Comparison of ENCODE assay signal across 10 mouse cellular contexts in genomic region chr8:77440324-77440880, GRCm38 (mm10).
DNase-seq lines count a peak whose midpoint lies in the region; ATAC-seq and TF ChIP-seq lines count a peak whose summit lies in the region.
"Had no signal": no experiment of that assay in that cellular context is flagged by ENCODE, and none has a peak within 500 bp of the region (broad histone marks: within the 10 kb centered on the region; RNA-seq: fewer than 3 reads in every experiment).

No protein-coding gene starts in this region.

- H3K9me3 ChIP-seq in kidney, embryonic 16.5 days (ENCODE audit: low read length): no peaks in the 10 kb centered on the region
- H3K9me3 ChIP-seq: forebrain, embryonic 13.5 days had no signal

- H3K27ac ChIP-seq in kidney, embryonic 16.5 days (ENCODE audit: low read length): no peak overlapping the region
- no peak overlapping the region for H3K27ac ChIP-seq in bone marrow, adult 2 months (ENCODE audit: control insufficient read depth, insufficient read depth, low read depth, low read length, poor library complexity)
- H3K27ac ChIP-seq in small intestine, adult 2 months (ENCODE audit: insufficient read depth, low read depth, low read length): no peak overlapping the region
- H3K27ac ChIP-seq: forebrain, embryonic 13.5 days had no signal

- 0 out of 2 replicates have a peak, but pooled peaks cover 3% of the 10 kb centered on the region for H3K36me3 ChIP-seq in kidney, embryonic 16.5 days (ENCODE audit: insufficient read depth, low read length)
- no peaks in the 10 kb centered on the region for H3K36me3 ChIP-seq in small intestine, adult 2 months (ENCODE audit: control insufficient read depth, insufficient read depth, low read length)

- ATAC-seq in kidney, embryonic 16.5 days (ENCODE audit: low FRiP score, low TSS enrichment): no peak
- ATAC-seq: forebrain, embryonic 13.5 days had no signal

- no peak for TF ChIP-seq POLR2A in bone marrow, adult 2 months (IDR thresholded peaks at IDR 0.05; ENCODE audit: borderline replicate concordance, control insufficient read depth, low read depth, low read length)
- no peak for TF ChIP-seq POLR2A in small intestine, adult 2 months (IDR thresholded peaks at IDR 0.05; ENCODE audit: low read depth, low read length)

- TF ChIP-seq CTCF in bone marrow, adult 2 months (IDR thresholded peaks at IDR 0.05; ENCODE audit: control insufficient read depth, insufficient read depth, low read length): peak; percentile 24; the same call in 1 of the 2 replicates
- TF ChIP-seq CTCF in small intestine, adult 2 months (IDR thresholded peaks at IDR 0.05; ENCODE audit: extremely low read depth, insufficient read length, insufficient replicate concordance, low read depth, low read length): peak; percentile 22; the same call in 1 of the 2 replicates

- no peak overlapping the region for H3K4me2 ChIP-seq in kidney, embryonic 16.5 days (replicated peaks; ENCODE audit: low read depth, low read length)
- H3K4me2 ChIP-seq: forebrain, embryonic 13.5 days had no signal

- 91% methylated on average over 6 of the region's 6 CpGs for WGBS in kidney, embryonic 16.5 days
- WGBS in bone marrow, adult 2 months: 81% methylated on average over 6 of the region's 6 CpGs
- 81% methylated on average over 6 of the region's 6 CpGs for WGBS in small intestine, adult 2 months

- peak; percentile 47 for DNase-seq in kidney, adult 18-20 months
- peak; percentile 33 for DNase-seq in right cerebral cortex, postnatal 14 days
- DNase-seq in right cerebral cortex, postnatal 10 days (ENCODE audit: low spot score in 2 of 2): no peak
- DNase-seq in urinary bladder, postnatal 10 days (ENCODE audit: low spot score): no peak
- DNase-seq: right cerebral cortex, adult 18-20 months had no signal

- H3K4me3 ChIP-seq in kidney, embryonic 16.5 days (ENCODE audit: low read length): no peak overlapping the region
- no peak overlapping the region for H3K4me3 ChIP-seq in bone marrow, adult 2 months (replicated peaks; ENCODE audit: control insufficient read depth, low read depth, low read length)
- no peak overlapping the region for H3K4me3 ChIP-seq in small intestine, adult 2 months (ENCODE audit: low read depth, low read length)
- H3K4me3 ChIP-seq: forebrain, embryonic 13.5 days; myocyte had no signal

- no peak overlapping the region for H3K9ac ChIP-seq in kidney, embryonic 16.5 days (replicated peaks; ENCODE audit: low read length)
- H3K9ac ChIP-seq: forebrain, embryonic 13.5 days had no signal

- no peaks in the 10 kb centered on the region for H3K27me3 ChIP-seq in kidney, embryonic 16.5 days (ENCODE audit: insufficient read depth, low read length)
- no peaks in the 10 kb centered on the region for H3K27me3 ChIP-seq in small intestine, adult 2 months (ENCODE audit: control insufficient read depth, insufficient read depth, low read length)
- H3K27me3 ChIP-seq: forebrain, embryonic 13.5 days had no signal

- H3K4me1 ChIP-seq in kidney, embryonic 16.5 days (ENCODE audit: insufficient read depth, low read length): peaks cover 40% of the 10 kb centered on the region
- no peaks in the 10 kb centered on the region; the same call in 1 of the 2 replicates for H3K4me1 ChIP-seq in bone marrow, adult 2 months (ENCODE audit: control insufficient read depth, insufficient read depth, low read length)
- H3K4me1 ChIP-seq in small intestine, adult 2 months (ENCODE audit: control insufficient read depth, insufficient read depth, insufficient read length, low read length): no peaks in the 10 kb centered on the region

Comparison
In these comparisons a context has a peak if more than half of its experiments do, and no peak if none do; other contexts are left out.
1. DNase-seq: peak in kidney, adult 18-20 months (single experiment) and right cerebral cortex, postnatal 14 days (single experiment); none in right cerebral cortex, postnatal 10 days (0 of 2) and urinary bladder, postnatal 10 days (single experiment).